Mouse (Mus musculus) T-helper 2 cell (primary cell): Measurements from ENCODE around the gene Itga2b.

Experiments used
- in situ Hi-C: fragments of 300-600 bp; cut with MboI, MseI; formaldehyde crosslinking; loops from one replicate; pipeline ENCODE4 v1.15.1; 2025; ENCODE audit warnings: high pct_unique_total_duplicates

The Itga2b gene

GRCm38 (mm10) chr11:102461764-102462163 lies 8.2 kb downstream of the Itga2b start:
- in situ Hi-C loops = loop anchor here (10.0 kb wide), 1 partner anchor 527 kb away; no protein-coding TSS in a partner anchor

- in situ Hi-C loops = loop anchor here (10.0 kb wide), 1 partner anchor 526 kb away; no protein-coding TSS in a partner anchor
Observed at GRCm38 (mm10) chr11:102460541-102460940, 9.4 kb downstream of the Itga2b start.

GRCm38 (mm10) chr11:102455740-102456396 lies 14.1 kb downstream of the Itga2b start:
- in situ Hi-C loops = no loop called here

GRCm38 (mm10) chr11:102453131-102453530 lies 16.8 kb downstream of the Itga2b start:
- in situ Hi-C loops = no loop called here

DNA sequence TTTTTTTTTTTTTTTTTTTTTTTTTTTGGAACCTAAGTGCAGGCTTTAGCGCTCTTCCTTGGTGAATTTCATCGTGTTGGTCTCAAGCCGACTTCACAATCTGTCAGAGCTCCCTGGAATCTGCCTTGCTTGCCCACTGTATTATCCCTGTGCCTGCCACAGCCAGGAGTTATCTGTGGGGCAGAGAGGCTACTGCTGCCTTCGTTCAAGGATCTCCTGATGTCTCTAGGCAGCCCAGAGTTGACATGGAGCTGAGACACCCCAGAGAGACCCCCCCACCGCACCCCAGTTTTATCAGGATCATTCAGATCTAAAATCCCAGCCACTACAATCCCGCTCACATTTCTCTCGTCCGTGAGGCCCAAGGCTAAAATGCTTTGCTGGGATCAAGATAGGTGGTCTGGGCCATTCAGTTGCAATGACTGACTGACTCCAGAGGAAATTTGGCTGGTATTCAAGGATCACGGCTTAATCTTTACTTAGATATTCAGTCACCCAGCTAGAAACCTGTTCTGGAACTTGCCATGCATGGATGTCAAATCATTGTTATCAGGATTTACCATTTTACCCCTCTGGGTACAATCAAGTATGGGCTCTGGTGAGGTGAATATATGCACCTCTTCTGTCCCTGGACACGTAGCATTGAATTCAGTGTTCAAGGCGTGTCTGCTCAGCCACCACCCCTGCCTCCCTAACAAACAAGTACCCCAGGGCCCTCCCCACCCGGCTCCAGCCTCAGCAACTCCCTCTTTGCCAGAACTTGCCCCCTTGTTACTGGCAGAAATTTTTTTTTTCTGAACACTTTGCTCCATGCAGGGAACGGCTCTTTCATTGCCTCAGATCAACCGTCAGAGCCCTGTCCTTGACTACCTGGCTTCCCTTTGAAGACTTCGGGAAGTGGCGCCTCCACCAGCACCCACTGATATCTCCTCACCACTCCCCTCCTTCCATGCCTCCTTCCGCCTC lies 20.6 kb downstream of the Itga2b start:
- in situ Hi-C loops = no loop called here

- in situ Hi-C loops = no loop called here
Observed at GRCm38 (mm10) chr11:102448327-102448726, 21.6 kb downstream of the Itga2b start.

DNA sequence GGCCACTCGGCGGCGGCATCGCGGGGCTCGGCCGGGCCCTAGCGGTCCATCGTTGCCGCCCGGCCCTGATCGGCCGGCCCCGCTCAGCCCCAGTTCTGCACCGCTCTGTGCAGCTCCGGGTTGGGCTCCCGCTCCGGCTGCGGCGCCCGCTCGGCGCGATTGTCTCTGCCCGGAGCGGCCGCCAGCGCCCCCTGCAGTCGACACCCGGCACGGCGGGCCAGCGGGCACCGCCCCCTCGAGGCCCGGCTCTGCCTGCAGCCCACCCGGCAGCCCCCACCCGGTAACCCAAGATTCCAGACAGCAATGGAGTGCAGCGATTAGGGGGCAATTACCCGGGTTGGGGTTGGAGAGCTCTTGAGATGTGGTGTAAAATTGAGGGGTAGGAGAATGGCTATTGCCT lies 22.4 kb downstream of the Itga2b start, which contains the start of gene Fam171a2:
Gene Fam171a2, minus strand, starts transcription at position 186 of the 400 bp plus-strand sequence.
- in situ Hi-C loops = no loop called here

- in situ Hi-C loops = no loop called here
Observed at GRCm38 (mm10) chr11:102446581-102447461, 23.1 kb downstream of the Itga2b start.

DNA sequence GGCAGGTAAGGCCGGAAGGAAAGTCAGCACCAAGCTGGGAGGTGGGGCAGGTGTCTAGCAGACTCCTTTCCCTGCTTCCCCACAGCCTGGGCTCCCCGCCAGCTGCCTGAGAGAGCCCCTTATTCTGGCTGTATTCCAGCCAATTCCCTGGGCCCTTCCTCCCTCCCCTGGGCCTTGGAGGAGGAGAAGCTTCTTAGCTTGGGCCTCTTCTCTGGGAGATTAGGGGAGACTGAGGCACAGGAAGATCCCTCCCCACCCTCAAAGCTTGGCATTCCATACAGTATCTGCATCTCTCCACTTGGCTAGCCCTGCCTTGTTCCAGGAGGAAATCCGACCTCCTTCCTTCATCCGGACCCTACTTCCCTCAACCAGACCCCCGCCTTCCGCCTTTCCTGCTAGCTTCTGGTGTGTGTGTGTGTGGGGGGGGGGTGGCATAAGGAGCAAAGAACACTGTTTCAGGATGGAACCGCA lies 24.0 kb downstream of the Itga2b start:
- in situ Hi-C loops = no loop called here

GRCm38 (mm10) chr11:102445264-102445890 lies 24.5 kb downstream of the Itga2b start:
- in situ Hi-C loops = no loop called here

DNA sequence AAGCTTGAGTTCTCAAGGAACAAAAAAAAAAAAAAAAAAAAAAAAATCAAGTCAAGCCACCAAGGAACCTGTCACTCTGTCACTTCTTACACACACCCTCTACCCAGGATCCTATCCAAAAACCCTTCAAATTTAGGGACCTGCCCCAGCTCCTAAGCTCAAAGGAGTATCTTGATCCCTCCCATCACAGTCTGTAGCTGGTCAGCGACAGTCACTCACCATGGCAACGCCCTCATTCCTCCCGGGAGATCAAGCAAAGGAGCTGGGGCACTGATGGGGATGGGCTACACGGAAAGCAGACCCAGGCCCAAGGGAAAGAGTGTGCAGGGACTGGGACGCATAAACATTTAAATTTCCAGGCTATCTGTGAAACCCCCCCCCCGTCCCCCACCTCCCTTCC lies 25.1 kb downstream of the Itga2b start:
- in situ Hi-C loops = no loop called here

DNA sequence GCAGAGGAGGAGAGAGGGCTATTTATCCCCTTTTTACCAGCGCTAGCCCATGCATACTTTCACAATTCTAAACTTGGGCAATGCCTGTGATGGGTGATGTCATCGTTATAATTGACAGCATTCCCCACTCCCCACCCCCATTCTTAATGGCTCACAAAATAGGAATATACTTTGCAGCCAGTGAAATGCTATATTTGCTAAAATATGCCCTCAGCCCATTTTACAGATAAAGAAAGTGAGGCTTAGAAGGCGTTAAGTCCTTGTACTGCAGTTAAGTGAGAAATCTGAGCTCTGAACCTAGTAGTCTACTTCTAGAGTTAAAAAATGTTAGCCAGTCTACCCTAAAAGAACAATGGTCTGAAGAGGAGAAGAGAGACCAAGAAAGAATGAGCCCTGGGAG lies 25.6 kb downstream of the Itga2b start:
- in situ Hi-C loops = no loop called here

DNA sequence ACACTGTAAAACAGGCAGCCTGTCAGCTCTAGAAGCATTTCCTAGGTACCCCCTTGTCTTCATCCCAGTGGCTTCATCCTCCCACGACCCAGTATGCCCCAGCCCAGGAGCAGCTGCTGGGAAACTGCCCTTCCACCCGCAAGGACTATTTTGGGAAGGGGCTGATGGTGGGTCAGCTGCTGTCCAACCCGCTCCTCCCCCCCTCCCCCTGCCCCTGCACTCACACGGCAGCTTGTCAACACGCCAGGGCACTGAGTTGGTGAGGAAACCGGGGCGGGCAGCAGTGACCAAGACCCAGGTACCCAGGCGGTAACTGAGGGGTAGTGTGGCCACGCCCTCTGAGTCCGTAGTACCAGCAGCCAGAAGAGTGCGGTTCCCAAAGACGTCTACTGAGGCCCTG lies 26.2 kb downstream of the Itga2b start:
- in situ Hi-C loops = no loop called here

DNA sequence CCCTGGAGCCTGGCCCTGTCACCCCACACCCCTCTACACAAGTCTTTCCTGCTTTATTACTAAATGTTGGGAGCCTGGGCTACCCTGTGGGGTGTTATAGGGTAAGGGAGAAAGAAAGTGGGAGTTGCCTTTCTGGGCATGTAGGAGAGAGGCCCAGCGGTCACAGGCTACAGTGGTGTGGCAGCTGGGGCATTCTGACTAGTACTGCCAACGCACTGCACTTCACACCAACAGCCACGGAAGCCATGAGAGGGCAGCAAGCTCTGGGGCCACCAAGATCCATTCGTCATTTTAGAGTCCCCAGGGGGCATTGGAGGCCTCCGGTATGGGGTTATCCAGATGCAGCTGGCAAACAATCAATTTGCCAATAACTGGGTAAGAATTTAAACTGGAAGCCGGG lies 27.8 kb downstream of the Itga2b start:
- in situ Hi-C loops = no loop called here

GRCm38 (mm10) chr11:102441434-102441833 lies 28.5 kb downstream of the Itga2b start:
- in situ Hi-C loops = no loop called here

- in situ Hi-C loops = no loop called here
Observed at GRCm38 (mm10) chr11:102440255-102440654, 29.7 kb downstream of the Itga2b start.

DNA sequence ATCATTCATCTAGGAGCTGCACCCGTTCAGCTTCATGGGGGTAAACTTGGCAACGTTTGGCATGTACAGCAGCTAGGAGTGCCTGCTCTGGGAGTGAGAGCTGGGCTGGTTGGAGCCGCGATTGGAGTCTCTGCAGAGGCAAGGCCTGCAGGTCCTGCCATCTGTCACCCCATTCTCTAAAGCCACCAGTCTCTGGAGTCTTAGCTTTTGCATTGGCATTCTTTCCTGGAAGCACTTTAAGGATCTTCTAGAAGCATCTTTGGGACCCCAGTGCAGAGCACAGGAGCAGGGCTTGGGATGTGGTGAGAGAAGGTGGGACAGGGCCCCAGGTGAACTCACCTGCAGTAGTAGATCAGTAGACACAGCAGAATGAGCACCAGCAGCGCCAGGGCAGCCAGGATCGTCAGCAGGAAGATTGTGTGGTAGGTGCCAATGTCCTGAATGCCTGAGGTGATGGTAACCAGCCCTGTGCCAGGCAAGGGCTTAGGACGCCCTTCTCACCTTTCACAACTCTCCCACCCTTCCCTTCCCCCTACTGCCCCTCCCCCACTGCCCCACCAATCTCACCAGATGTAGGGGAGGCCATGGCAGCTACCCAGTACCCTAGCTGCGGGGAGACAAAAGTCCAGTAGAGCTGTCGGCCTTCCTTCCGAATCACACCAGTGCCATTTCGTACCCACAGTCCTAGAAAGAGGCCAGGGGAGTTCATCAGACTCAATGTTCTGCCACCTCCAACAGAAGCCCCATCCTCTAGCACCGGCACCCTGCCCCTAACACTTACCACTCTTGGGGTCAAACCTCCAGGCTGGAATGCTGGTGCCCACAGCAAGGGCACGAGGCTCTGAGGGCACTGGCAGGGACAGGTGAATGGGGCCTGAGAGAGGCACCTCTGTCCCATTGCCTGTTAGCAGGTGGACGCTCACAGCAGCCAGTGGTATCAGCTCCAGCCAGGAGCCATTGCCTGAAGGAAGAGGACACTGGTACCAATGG lies 30.5 kb downstream of the Itga2b start:
- in situ Hi-C loops = loop anchor here (10.0 kb wide), 2 partner anchors 145 to 355 kb away; partner anchors contain the start of genes Atxn7l3 and Mpp2

GRCm38 (mm10) chr11:102438212-102439092 lies 31.5 kb downstream of the Itga2b start:
- in situ Hi-C loops = loop anchor here (10.0 kb wide), 2 partner anchors 144 to 354 kb away; partner anchors contain the start of genes Atxn7l3 and Mpp2
